Mouse (Mus musculus) hindbrain, embryonic 13.5 days (tissue): Measurements from ENCODE around the gene Gcnt4. TPM values are rescaled to one million over a fixed set of nuclear protein-coding genes. Genes with fewer than 3 reads are reported as not detected.
A peak's percentile ranks its signal among the peaks of the same experiment; 100 is the strongest.

Source experiments
- ATAC-seq: fragments of 200-750 bp; cut with Nextera tagmentation; 2 replicates; pipeline ENCODE4 v1.8.0; 2017; ENCODE audit warnings: moderate TSS enrichment; ENCODE audit not compliant: low FRiP score
- H3K27ac ChIP-seq: fragments of 300-500 bp; sonication (generic); 2 replicates; pipeline ENCODE4 v1.5.1; 2015; ENCODE audit warnings: inconsistent platforms, mild to moderate bottlenecking, moderate library complexity
- H3K27me3 ChIP-seq: fragments of 300-500 bp; sonication (generic); 2 replicates; pipeline ENCODE4 v1.6.1; 2015; ENCODE audit warnings: mild to moderate bottlenecking, inconsistent platforms
- H3K36me3 ChIP-seq: fragments of 300-500 bp; sonication (generic); 2 replicates; pipeline ENCODE4 v1.6.1; 2015; ENCODE audit warnings: mild to moderate bottlenecking, inconsistent platforms
- H3K4me1 ChIP-seq: fragments of 300-500 bp; sonication (generic); replicated peaks from 2 replicates; pipeline ENCODE4 v1.6.1; 2015; ENCODE audit warnings: inconsistent platforms
- H3K4me2 ChIP-seq: fragments of 300-500 bp; sonication (generic); 2 replicates; pipeline ENCODE4 v1.6.1; 2015; ENCODE audit warnings: inconsistent platforms, mild to moderate bottlenecking, moderate library complexity
- H3K4me3 ChIP-seq: fragments of 300-500 bp; sonication (generic); 2 replicates; pipeline ENCODE4 v1.5.1; 2015; ENCODE audit warnings: mild to moderate bottlenecking, inconsistent platforms
- H3K9ac ChIP-seq: fragments of 300-500 bp; sonication (generic); 2 replicates; pipeline ENCODE4 v1.6.1; 2015; ENCODE audit warnings: mild to moderate bottlenecking, inconsistent platforms
- H3K9me3 ChIP-seq: fragments of 300-500 bp; sonication (generic); 2 replicates; pipeline ENCODE4 v1.6.1; 2016; ENCODE audit warnings: inconsistent platforms
- WGBS: fragments of 180-500 bp; shearing (Covaris S2); methylation state at CpG from one replicate; pipeline ENCODE4 v1.1.7; 2015; 5-methylcytosine and 5-hydroxymethylcytosine counted together
- polyA plus RNA-seq: library from polyadenylated mRNA; unstranded; fragments of >200 nt; fragmentation: Nextera tagmentation; extraction: Ambion mirVana; gene quantifications from 2 replicates; pipeline ENCODE4 v1.2.1, GENCODE M21; 2015

Gcnt4 gene
- polyA plus RNA-seq, 1 experiment from 2014 or later, result 0.09 TPM

DNA sequence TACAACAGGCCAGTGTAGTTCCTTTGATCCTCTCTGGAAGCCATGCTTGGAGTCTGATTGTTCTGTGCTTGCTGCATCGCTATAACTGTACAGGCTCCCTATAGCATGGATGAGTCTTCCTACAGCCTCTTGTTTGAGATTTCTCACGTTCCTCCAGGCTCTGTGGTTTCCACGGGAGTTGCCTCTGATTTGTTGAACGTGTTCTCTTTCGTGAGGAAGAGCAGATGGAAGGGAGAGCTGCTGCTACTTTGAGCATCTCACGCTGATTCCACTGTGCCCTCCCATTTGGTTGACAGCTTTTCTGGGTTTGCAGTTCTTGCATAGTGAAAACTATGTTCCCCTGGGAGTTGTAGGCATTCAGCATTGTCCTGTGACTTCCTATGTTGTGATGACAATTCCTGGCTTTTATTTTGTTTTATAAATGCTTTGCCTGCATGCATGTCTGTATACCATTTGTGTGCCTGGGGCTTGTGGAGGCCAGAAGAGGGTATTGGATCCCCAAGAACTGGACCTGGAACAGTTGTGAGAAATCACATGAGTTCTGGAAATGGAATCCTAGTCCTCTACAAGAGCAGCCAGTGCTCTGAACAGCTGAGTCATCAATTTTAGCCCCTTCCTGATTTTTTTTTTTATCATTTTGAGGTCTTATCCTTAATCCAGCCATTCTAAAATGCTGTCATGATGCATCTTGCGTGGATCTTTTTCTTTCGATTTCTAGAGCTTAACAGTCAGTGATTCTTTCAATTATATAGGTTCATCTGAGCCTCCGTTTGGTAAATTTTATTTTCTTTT lies 37.1 kb downstream of the Gcnt4 start:
- ATAC-seq, result no peak
- H3K9ac ChIP-seq, result no peak overlapping the region
- no peaks in the 10 kb centered on the region for H3K36me3 ChIP-seq
- no peaks in the 10 kb centered on the region for H3K27me3 ChIP-seq
- H3K4me3 ChIP-seq, result no peak overlapping the region
- no peaks in the 10 kb centered on the region for H3K9me3 ChIP-seq
- H3K27ac ChIP-seq, result no peak overlapping the region
- no peaks in the 10 kb centered on the region for H3K4me1 ChIP-seq
- H3K4me2 ChIP-seq, result no peak overlapping the region
- 81% methylated on average over 9 of the region's 9 CpGs for WGBS

GRCm38 (mm10) chr13:96962801-96963200 lies 38.3 kb downstream of the Gcnt4 start:
- no peak overlapping the region for H3K27ac ChIP-seq
- H3K4me3 ChIP-seq, result no peak overlapping the region
- WGBS, result 96% methylated on average over 5 of the region's 5 CpGs
- no peak overlapping the region for H3K9ac ChIP-seq
- H3K9me3 ChIP-seq, result no peaks in the 10 kb centered on the region
- no peaks in the 10 kb centered on the region for H3K36me3 ChIP-seq
- H3K27me3 ChIP-seq, result no peaks in the 10 kb centered on the region
- ATAC-seq, result no peak
- H3K4me1 ChIP-seq, result no peaks in the 10 kb centered on the region
- H3K4me2 ChIP-seq, result no peak overlapping the region

GRCm38 (mm10) chr13:96964981-96965380 lies 40.5 kb downstream of the Gcnt4 start:
- Histone ChIP-seq H3K4me3 (no peak overlapping the region), H3K9ac (no peak overlapping the region), H3K27me3 (no peaks in the 10 kb centered on the region), H3K36me3 (no peaks in the 10 kb centered on the region), H3K27ac (no peak overlapping the region), H3K9me3 (no peaks in the 10 kb centered on the region), H3K4me1 (no peaks in the 10 kb centered on the region), H3K4me2 (no peak overlapping the region)
- ATAC-seq, result no peak
- 94% methylated on average over 7 of the region's 7 CpGs for WGBS

DNA sequence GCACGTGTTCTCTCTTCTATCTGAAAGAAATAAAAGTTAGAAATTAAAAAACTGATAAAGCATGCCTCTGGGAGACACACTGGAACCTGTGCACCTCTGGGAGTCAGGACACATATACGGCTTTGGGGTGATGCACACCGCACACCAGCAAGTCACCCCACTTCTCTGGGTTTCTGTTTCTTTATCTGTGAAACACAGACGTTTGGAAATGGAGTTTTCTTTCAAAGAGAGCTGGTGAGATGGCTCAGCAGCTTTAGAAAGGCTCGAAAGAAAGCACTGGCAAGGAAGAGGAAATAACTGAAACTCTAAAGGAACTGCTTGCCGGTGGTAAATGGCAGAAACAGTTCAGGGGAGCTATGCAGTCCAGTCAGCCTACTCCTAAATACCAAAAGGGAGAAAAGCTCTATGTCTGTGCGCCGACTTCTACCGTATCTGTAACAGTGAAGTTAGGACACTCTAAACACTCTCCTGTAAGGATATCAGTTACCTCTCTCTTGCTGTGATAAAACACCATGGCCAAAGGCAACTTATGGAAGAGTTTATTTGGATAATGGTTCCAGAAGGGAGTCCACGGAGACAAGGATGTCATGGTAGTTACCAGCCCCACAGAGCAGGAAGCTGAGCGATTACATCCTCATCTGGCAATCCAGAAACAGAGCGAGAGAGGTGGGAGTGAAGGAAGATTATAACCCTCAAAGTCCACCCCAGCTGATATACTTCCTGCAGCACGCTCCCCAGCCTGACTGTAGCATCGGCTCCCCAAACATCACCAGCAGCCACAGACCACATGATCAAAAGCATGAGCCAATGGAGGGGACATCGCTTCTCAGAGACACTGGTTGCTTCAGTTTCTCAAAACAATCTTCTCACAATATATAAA lies 42.0 kb downstream of the Gcnt4 start:
- 87% methylated on average over 15 of the region's 15 CpGs for WGBS
- H3K9me3 ChIP-seq, result no peaks in the 10 kb centered on the region
- no peaks in the 10 kb centered on the region for H3K27me3 ChIP-seq
- H3K27ac ChIP-seq, result no peak overlapping the region
- H3K9ac ChIP-seq, result no peak overlapping the region
- ATAC-seq, result no peak
- H3K4me1 ChIP-seq, result no peaks in the 10 kb centered on the region
- H3K36me3 ChIP-seq, result no peaks in the 10 kb centered on the region
- no peak overlapping the region for H3K4me3 ChIP-seq
- no peak overlapping the region for H3K4me2 ChIP-seq

GRCm38 (mm10) chr13:96967091-96967490 lies 42.6 kb downstream of the Gcnt4 start:
- no peaks in the 10 kb centered on the region for H3K4me1 ChIP-seq
- no peak overlapping the region for H3K4me2 ChIP-seq
- no peaks in the 10 kb centered on the region for H3K36me3 ChIP-seq
- no peak for ATAC-seq
- no peak overlapping the region for H3K27ac ChIP-seq
- H3K27me3 ChIP-seq, result no peaks in the 10 kb centered on the region
- 90% methylated on average over 5 of the region's 5 CpGs for WGBS
- no peak overlapping the region for H3K4me3 ChIP-seq
- no peaks in the 10 kb centered on the region for H3K9me3 ChIP-seq
- no peak overlapping the region for H3K9ac ChIP-seq

- Histone ChIP-seq H3K9me3 (no peaks in the 10 kb centered on the region), H3K27ac (no peak overlapping the region), H3K36me3 (no peaks in the 10 kb centered on the region), H3K4me3 (no peak overlapping the region), H3K27me3 (no peaks in the 10 kb centered on the region), H3K9ac (no peak overlapping the region), H3K4me2 (no peak overlapping the region), H3K4me1 (no peaks in the 10 kb centered on the region)
- no peak for ATAC-seq
- WGBS, result 84% methylated on average over 2 of the region's 2 CpGs
These were observed 43.3 kb downstream of the Gcnt4 start for GRCm38 (mm10) chr13:96967822-96968221.

GRCm38 (mm10) chr13:96971076-96971475 lies 46.6 kb downstream of the Gcnt4 start:
- 79% methylated on average over 4 of the region's 4 CpGs for WGBS
- no peak for ATAC-seq
- no peak overlapping the region for H3K27ac ChIP-seq

GRCm38 (mm10) chr13:96971861-96972282 lies 47.4 kb downstream of the Gcnt4 start:
- Histone ChIP-seq H3K27me3 (no peaks in the 10 kb centered on the region), H3K27ac (no peak overlapping the region), H3K36me3 (no peaks in the 10 kb centered on the region), H3K9me3 (no peaks in the 10 kb centered on the region), H3K4me1 (no peaks in the 10 kb centered on the region), H3K9ac (no peak overlapping the region), H3K4me2 (no peak overlapping the region), H3K4me3 (no peak overlapping the region)
- ATAC-seq, result peak; percentile 49; the same call in 1 of the 2 replicates
- WGBS, result 78% methylated on average over 9 of the region's 9 CpGs

More at GRCm38 (mm10) chr13:96971076-96971475, 46.6 kb downstream of the Gcnt4 start:
- Histone ChIP-seq H3K4me2 (no peak overlapping the region), H3K4me3 (no peak overlapping the region), H3K4me1 (no peaks in the 10 kb centered on the region), H3K27me3 (no peaks in the 10 kb centered on the region), H3K36me3 (no peaks in the 10 kb centered on the region), H3K9ac (no peak overlapping the region), H3K9me3 (no peaks in the 10 kb centered on the region)

DNA sequence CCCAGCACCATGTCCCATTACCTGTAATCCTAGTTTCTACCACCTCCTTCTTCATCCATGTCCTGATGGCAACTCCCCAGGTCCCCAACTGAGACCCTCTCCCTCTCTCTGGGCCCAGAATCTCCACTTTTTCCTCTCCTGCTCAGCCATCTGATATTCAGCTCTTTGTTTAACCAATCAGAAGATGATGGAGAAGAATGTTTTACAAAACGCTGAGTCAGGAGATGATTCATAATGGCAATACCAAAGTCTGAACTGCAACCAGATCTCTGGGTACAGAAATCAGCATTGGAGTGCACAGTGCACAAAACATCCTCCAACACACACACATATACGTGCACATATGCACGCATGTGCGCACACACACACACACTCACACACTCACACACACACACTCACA lies 48.8 kb downstream of the Gcnt4 start:
- Histone ChIP-seq H3K27ac (no peak overlapping the region), H3K4me1 (no peaks in the 10 kb centered on the region), H3K9me3 (no peaks in the 10 kb centered on the region), H3K4me3 (no peak overlapping the region), H3K36me3 (no peaks in the 10 kb centered on the region), H3K27me3 (no peaks in the 10 kb centered on the region), H3K9ac (no peak overlapping the region), H3K4me2 (no peak overlapping the region)
- no peak for ATAC-seq
- 96% methylated on average over 4 of the region's 4 CpGs for WGBS

DNA sequence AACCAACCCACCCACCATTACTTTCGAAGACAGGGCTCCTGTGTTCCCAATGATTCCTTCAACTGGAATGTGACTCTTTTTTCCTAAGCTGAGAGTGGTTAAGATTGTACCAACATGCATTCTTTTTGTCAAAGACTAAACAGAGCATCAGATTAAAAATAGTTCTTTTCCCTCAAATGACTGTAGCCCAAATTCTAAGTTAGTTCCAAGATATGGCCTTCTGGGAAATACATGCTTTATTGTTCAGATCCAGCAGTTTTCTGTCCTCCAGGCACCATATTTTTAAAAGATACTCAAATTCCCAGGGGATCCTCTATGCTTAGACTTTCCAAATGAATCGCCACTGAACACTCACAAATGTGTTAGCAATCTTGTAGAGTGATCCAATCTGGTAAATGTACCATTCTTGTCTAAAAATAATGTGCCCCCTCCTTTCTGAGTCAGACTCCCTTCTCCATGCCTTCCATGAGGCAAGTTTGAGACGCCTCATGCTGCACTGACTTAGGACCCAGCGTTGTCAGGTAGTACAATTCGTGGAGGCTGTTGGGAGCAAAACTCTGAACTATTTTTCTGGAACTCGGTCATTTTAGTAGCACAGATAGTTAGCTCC lies 52.6 kb downstream of the Gcnt4 start:
- Histone ChIP-seq H3K4me2 (no peak overlapping the region), H3K36me3 (no peaks in the 10 kb centered on the region), H3K27me3 (no peaks in the 10 kb centered on the region), H3K27ac (no peak overlapping the region), H3K4me1 (no peaks in the 10 kb centered on the region), H3K4me3 (no peak overlapping the region), H3K9ac (no peak overlapping the region), H3K9me3 (no peaks in the 10 kb centered on the region)
- no peak for ATAC-seq
- WGBS, result 87% methylated on average over 6 of the region's 6 CpGs

DNA sequence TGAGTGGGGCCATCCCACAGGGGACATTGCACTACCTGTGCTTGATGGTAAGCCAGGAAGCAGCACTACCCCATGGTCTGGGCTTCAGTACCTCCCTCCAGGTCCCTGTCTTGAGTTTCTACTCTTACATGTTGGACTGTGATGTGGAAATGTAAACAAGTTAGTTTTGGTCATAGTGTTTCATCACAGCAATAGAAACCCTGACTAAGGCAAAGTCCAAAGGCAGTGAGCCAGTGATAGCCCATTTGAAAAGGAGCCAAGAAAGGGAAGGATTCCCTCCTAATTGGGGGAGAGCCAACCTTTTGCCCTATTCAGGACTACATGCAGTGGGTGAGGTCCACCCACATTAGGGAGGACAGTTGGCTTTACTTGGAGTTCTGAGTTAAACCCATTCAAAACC lies 56.1 kb downstream of the Gcnt4 start:
- Histone ChIP-seq H3K4me3 (no peak overlapping the region), H3K36me3 (no peaks in the 10 kb centered on the region), H3K27ac (no peak overlapping the region), H3K9ac (no peak overlapping the region), H3K4me2 (no peak overlapping the region), H3K9me3 (no peaks in the 10 kb centered on the region), H3K4me1 (peaks cover 9% of the 10 kb centered on the region), H3K27me3 (no peaks in the 10 kb centered on the region)
- ATAC-seq, result no peak
